23 mouse cellular contexts compared by ENCODE assay signal in the genomic region with DNA sequence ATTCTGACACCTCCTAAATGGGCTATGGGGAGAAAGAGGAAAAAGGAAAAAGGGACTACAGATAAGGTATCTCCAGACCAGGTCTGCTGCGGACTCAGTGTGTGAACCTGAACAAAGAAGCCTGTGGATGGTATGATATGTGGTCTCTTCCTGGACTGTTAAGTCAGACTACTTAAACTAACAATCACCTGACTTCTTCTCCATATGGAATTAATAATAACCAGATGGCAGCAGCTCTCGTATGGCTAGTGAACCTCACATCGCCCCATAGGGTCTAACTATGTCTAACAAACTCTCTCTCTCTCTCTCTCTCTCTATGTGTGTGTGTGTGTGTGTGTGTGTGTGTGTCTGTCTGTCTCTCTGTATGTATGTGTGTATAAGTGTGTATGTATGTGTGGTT. TPM values are rescaled to one million over a fixed set of nuclear protein-coding genes. Genes with fewer than 3 reads are reported as not detected.
"Had no signal": no experiment of that assay in that cellular context is flagged by ENCODE, and none has a peak within 500 bp of the region (broad histone marks: within the 10 kb centered on the region; RNA-seq: fewer than 3 reads in every experiment).

No protein-coding gene starts in this region.

- H3K4me1 ChIP-seq: neural tube, embryonic 13.5 days; stomach, embryonic 15.5 days had no signal

- DNase-seq: kidney, adult 2 months; kidney, postnatal 25 days; layer of hippocampus, adult 9-11 months; layer of hippocampus, postnatal 36 days; liver; lung, adult 18-20 months; lung, postnatal 36 days; right cerebral cortex, postnatal 4 days; thymus, adult 2 months; thymus, postnatal 25 days had no signal

- H3K9me3 ChIP-seq: neural tube, embryonic 13.5 days; stomach, embryonic 15.5 days had no signal

- H3K4me3 ChIP-seq: neural tube, embryonic 13.5 days; stomach, embryonic 15.5 days had no signal

- ATAC-seq: intestine, embryonic 16.5 days; midbrain, embryonic 16.5 days had no signal

- H3K27ac ChIP-seq: liver, embryonic 14.5 days; neural tube, embryonic 13.5 days; stomach, embryonic 15.5 days had no signal

- H3K4me2 ChIP-seq: midbrain, embryonic 11.5 days; neural tube, embryonic 13.5 days; stomach, embryonic 15.5 days had no signal

- H3K36me3 ChIP-seq: neural tube, embryonic 13.5 days; stomach, embryonic 15.5 days had no signal

- H3K9ac ChIP-seq: liver, embryonic 14.5 days; neural tube, embryonic 13.5 days; stomach, embryonic 15.5 days had no signal

- H3K27me3 ChIP-seq: neural tube, embryonic 13.5 days; stomach, embryonic 15.5 days had no signal

RNA-seq across cellular contexts. Expression of gene Mmp7, which starts 2.1 kb away (rescaled TPM):
- total RNA-seq: layer of hippocampus, postnatal 36 days; left cerebral cortex, postnatal 36 days; megakaryocyte, adult 5-6 weeks had no signal
- polyA plus RNA-seq: kidney, adult 2 months; kidney, embryonic 16.5 days; liver, embryonic 14.5 days; lung, embryonic 16.5 days; midbrain, embryonic 11.5 days; midbrain, embryonic 16.5 days; neural tube, embryonic 13.5 days; spleen, adult 2 months; testis, adult 2 months; urinary bladder, adult 2 months had no signal
